Mouse (Mus musculus) spleen, embryonic (tissue): ENCODE measurements around the gene Tmem63c.

ENCODE experiments used
- CTCF ChIA-PET: fragments of 350-600 bp; sonication (Branson Sonifier 250); formaldehyde crosslinking; loops from one replicate; lab custom pipeline; 2022; lab: Charles Lee

The Tmem63c gene

GRCm38 (mm10) chr12:87021040-87021439, at the start of gene Tmem63c:
Gene Tmem63c (plus strand): TSS chr12:87021340.
- CTCF ChIA-PET: interaction anchor here (0.6 kb wide), 1 partner anchor 9 kb away, joined by 3 read pairs; no protein-coding TSS in a partner anchor

- CTCF ChIA-PET: interaction anchor here (0.6 kb wide), 1 partner anchor 609 kb away, joined by 3 read pairs; no protein-coding TSS in a partner anchor
Measured at GRCm38 (mm10) chr12:86973216-86973615, 47.9 kb upstream of the Tmem63c start.

- CTCF ChIA-PET: interaction anchor here (0.6 kb wide), 1 partner anchor 609 kb away, joined by 3 read pairs; no protein-coding TSS in a partner anchor
Measured at GRCm38 (mm10) chr12:86973706-86974105, 47.4 kb upstream of the Tmem63c start.

- CTCF ChIA-PET: interaction anchor here (0.5 to 1.2 kb wide), 3 partner anchors 51 to 205 kb away, joined by 5 to 7 read pairs (median 5); no protein-coding TSS in a partner anchor
Measured at GRCm38 (mm10) chr12:86974387-86975288, 46.5 kb upstream of the Tmem63c start.

GRCm38 (mm10) chr12:86975761-86976160, 45.4 kb upstream of the Tmem63c start:
- CTCF ChIA-PET: interaction anchor here (1.2 kb wide), 1 partner anchor 52 kb away, joined by 5 read pairs; no protein-coding TSS in a partner anchor

- CTCF ChIA-PET: no interaction called here
Measured at GRCm38 (mm10) chr12:86976511-86977168, 44.5 kb upstream of the Tmem63c start.

GRCm38 (mm10) chr12:86977833-86978232, 43.3 kb upstream of the Tmem63c start:
- CTCF ChIA-PET: no interaction called here

GRCm38 (mm10) chr12:86981180-86981579, 40.0 kb upstream of the Tmem63c start:
- CTCF ChIA-PET: no interaction called here

GRCm38 (mm10) chr12:86983470-86984193, 37.5 kb upstream of the Tmem63c start:
- CTCF ChIA-PET: interaction anchor here (0.6 kb wide), 1 partner anchor 213 kb away, joined by 3 read pairs; no protein-coding TSS in a partner anchor

GRCm38 (mm10) chr12:86984194-86984555, 37.0 kb upstream of the Tmem63c start:
- CTCF ChIA-PET: no interaction called here

GRCm38 (mm10) chr12:86986562-86986961, 34.6 kb upstream of the Tmem63c start:
- CTCF ChIA-PET: no interaction called here

GRCm38 (mm10) chr12:86988227-86988626, 32.9 kb upstream of the Tmem63c start:
- CTCF ChIA-PET: no interaction called here

- CTCF ChIA-PET: no interaction called here
Measured at GRCm38 (mm10) chr12:86989378-86989777, 31.8 kb upstream of the Tmem63c start.

GRCm38 (mm10) chr12:86989890-86990754, 31.0 kb upstream of the Tmem63c start, which contains the start of gene Zdhhc22:
Gene Zdhhc22 (minus strand): TSS chr12:86990430.
- CTCF ChIA-PET: no interaction called here

GRCm38 (mm10) chr12:86990755-86991110, 30.4 kb upstream of the Tmem63c start:
- CTCF ChIA-PET: no interaction called here

GRCm38 (mm10) chr12:86994166-86994565, 27.0 kb upstream of the Tmem63c start:
- CTCF ChIA-PET: no interaction called here

GRCm38 (mm10) chr12:86994776-86995175, 26.4 kb upstream of the Tmem63c start:
- CTCF ChIA-PET: no interaction called here

- CTCF ChIA-PET: no interaction called here
Measured at GRCm38 (mm10) chr12:86995931-86996330, 25.2 kb upstream of the Tmem63c start.

GRCm38 (mm10) chr12:86998699-86999098, 22.4 kb upstream of the Tmem63c start:
- CTCF ChIA-PET: interaction anchor here (0.6 to 0.7 kb wide), 2 partner anchors 35 to 334 kb away, joined by 3 to 7 read pairs; no protein-coding TSS in a partner anchor

GRCm38 (mm10) chr12:86999283-86999820, 21.8 kb upstream of the Tmem63c start:
- CTCF ChIA-PET: interaction anchor here (0.6 kb wide), 1 partner anchor 111 kb away, joined by 5 read pairs; no protein-coding TSS in a partner anchor
